Mouse (Mus musculus) kidney, embryonic 15.5 days (tissue): ENCODE data around the gene Zmynd8. TPM values are rescaled to one million over a fixed set of nuclear protein-coding genes. Genes with fewer than 3 reads are reported as not detected.
A peak's percentile ranks its signal among the peaks of the same experiment; 100 is the strongest.

Experiments used
- ATAC-seq: fragments of 200-750 bp; cut with Nextera tagmentation; replicated peaks from 2 replicates; pipeline ENCODE4 v1.8.0; 2017; ENCODE audit warnings: moderate TSS enrichment; ENCODE audit not compliant: low FRiP score
- H3K27ac ChIP-seq: fragments of 300-500 bp; sonication (generic); 2 replicates; pipeline ENCODE4 v1.5.1; 2015; ENCODE audit warnings: mild to moderate bottlenecking, inconsistent platforms
- H3K27me3 ChIP-seq: fragments of 300-500 bp; sonication (generic); 2 replicates; pipeline ENCODE4 v1.6.1; 2015; ENCODE audit warnings: inconsistent platforms
- H3K36me3 ChIP-seq: fragments of 300-500 bp; sonication (generic); 2 replicates; pipeline ENCODE4 v1.6.1; 2015; ENCODE audit warnings: inconsistent platforms
- H3K4me1 ChIP-seq: fragments of 300-500 bp; sonication (generic); 2 replicates; pipeline ENCODE4 v1.6.1; 2015; ENCODE audit warnings: inconsistent platforms
- H3K4me2 ChIP-seq: fragments of 300-500 bp; sonication (generic); 2 replicates; pipeline ENCODE4 v1.6.1; 2015; ENCODE audit warnings: moderate library complexity, mild to moderate bottlenecking, inconsistent platforms
- H3K4me3 ChIP-seq: fragments of 300-500 bp; sonication (generic); replicated peaks from 2 replicates; pipeline ENCODE4 v1.5.1; 2015; ENCODE audit warnings: mild to moderate bottlenecking, inconsistent platforms
- H3K9ac ChIP-seq: fragments of 300-500 bp; sonication (generic); 2 replicates; pipeline ENCODE4 v1.6.1; 2015; ENCODE audit warnings: mild to moderate bottlenecking, inconsistent platforms
- H3K9me3 ChIP-seq: fragments of 300-500 bp; sonication (generic); replicated peaks from 2 replicates; pipeline ENCODE4 v1.6.1; 2016; ENCODE audit warnings: inconsistent platforms
- WGBS: fragments of 180-500 bp; shearing (Covaris S2); methylation state at CpG from one replicate; pipeline ENCODE4 v1.1.7; 2015; ENCODE audit warnings: mixed read lengths; 5-methylcytosine and 5-hydroxymethylcytosine counted together
- polyA plus RNA-seq: library from polyadenylated mRNA; unstranded; fragments of >200 nt; fragmentation: Nextera tagmentation; extraction: Ambion mirVana; gene quantifications from 2 replicates; pipeline ENCODE4 v1.2.1, GENCODE M21; 2015

The Zmynd8 gene
- polyA plus RNA-seq, 1 experiment from 2014 or later: 67.1 TPM

- no peak overlapping the region for H3K9ac ChIP-seq
- H3K4me2 ChIP-seq: no peak overlapping the region
- ATAC-seq: no peak
- no peaks in the 10 kb centered on the region for H3K9me3 ChIP-seq
- peaks cover 41% of the 10 kb centered on the region for H3K36me3 ChIP-seq
- H3K27ac ChIP-seq: peak overlapping the region; percentile 45
- H3K4me1 ChIP-seq: peaks cover 69% of the 10 kb centered on the region
- no peaks in the 10 kb centered on the region for H3K27me3 ChIP-seq
- no peak overlapping the region for H3K4me3 ChIP-seq
- WGBS: 82% methylated on average over 9 of the region's 9 CpGs
Observed at GRCm38 (mm10) chr2:165852896-165853633, 45.8 kb downstream of the Zmynd8 start.

- Histone ChIP-seq H3K4me3 (no peak overlapping the region), H3K36me3 (peaks cover 47% of the 10 kb centered on the region), H3K9ac (no peak overlapping the region), H3K4me1 (peaks cover 63% of the 10 kb centered on the region), H3K27me3 (no peaks in the 10 kb centered on the region), H3K9me3 (no peaks in the 10 kb centered on the region), H3K4me2 (no peak overlapping the region), H3K27ac (0 out of 2 replicates have a peak overlapping the region, but pooled peaks have one; percentile 45)
- ATAC-seq: no peak
- WGBS: 81% methylated on average over 11 of the region's 11 CpGs
Observed at GRCm38 (mm10) chr2:165852453-165852852, 46.4 kb downstream of the Zmynd8 start.

GRCm38 (mm10) chr2:165851811-165852415 is 46.9 kb downstream of the Zmynd8 start:
- no peak overlapping the region for H3K27ac ChIP-seq
- H3K36me3 ChIP-seq: peaks cover 52% of the 10 kb centered on the region
- H3K9me3 ChIP-seq: no peaks in the 10 kb centered on the region
- no peak overlapping the region for H3K4me2 ChIP-seq
- ATAC-seq: no peak
- no peak overlapping the region for H3K4me3 ChIP-seq
- no peak overlapping the region for H3K9ac ChIP-seq
- no peaks in the 10 kb centered on the region for H3K27me3 ChIP-seq
- WGBS: 91% methylated on average over 13 of the region's 13 CpGs
- peaks cover 57% of the 10 kb centered on the region for H3K4me1 ChIP-seq

GRCm38 (mm10) chr2:165850826-165851225 is 48.0 kb downstream of the Zmynd8 start:
- no peak for ATAC-seq
- H3K4me2 ChIP-seq: no peak overlapping the region
- H3K4me1 ChIP-seq: peaks cover 46% of the 10 kb centered on the region
- WGBS: 79% methylated on average over 6 of the region's 6 CpGs
- no peaks in the 10 kb centered on the region for H3K27me3 ChIP-seq
- no peaks in the 10 kb centered on the region for H3K9me3 ChIP-seq
- H3K27ac ChIP-seq: no peak overlapping the region
- H3K36me3 ChIP-seq: peaks cover 63% of the 10 kb centered on the region
- H3K9ac ChIP-seq: no peak overlapping the region
- H3K4me3 ChIP-seq: no peak overlapping the region

- no peaks in the 10 kb centered on the region for H3K9me3 ChIP-seq
- H3K27me3 ChIP-seq: no peaks in the 10 kb centered on the region
- 55% methylated on average over 5 of the region's 5 CpGs for WGBS
- no peak overlapping the region for H3K27ac ChIP-seq
- no peak overlapping the region for H3K4me3 ChIP-seq
- ATAC-seq: peak; percentile 61; the same call in 1 of the 2 replicates
- peaks cover 29% of the 10 kb centered on the region for H3K4me1 ChIP-seq
- H3K4me2 ChIP-seq: no peak overlapping the region
- no peak overlapping the region for H3K9ac ChIP-seq
- peaks cover 80% of the 10 kb centered on the region for H3K36me3 ChIP-seq
Observed at GRCm38 (mm10) chr2:165849129-165849528, 49.7 kb downstream of the Zmynd8 start.

- WGBS: 85% methylated on average over 8 of the region's 8 CpGs
- no peak for ATAC-seq
- Histone ChIP-seq H3K9ac (no peak overlapping the region), H3K4me3 (no peak overlapping the region), H3K9me3 (no peaks in the 10 kb centered on the region), H3K36me3 (peaks cover 99% of the 10 kb centered on the region), H3K4me1 (peaks cover 14% of the 10 kb centered on the region; the same call in 1 of the 2 replicates), H3K27me3 (no peaks in the 10 kb centered on the region), H3K4me2 (no peak overlapping the region), H3K27ac (no peak overlapping the region)
Observed at GRCm38 (mm10) chr2:165846787-165847186, 52.0 kb downstream of the Zmynd8 start.

GRCm38 (mm10) chr2:165845490-165845889 is 53.3 kb downstream of the Zmynd8 start:
- WGBS: 90% methylated on average over 22 of the region's 22 CpGs
- Histone ChIP-seq H3K27me3 (no peaks in the 10 kb centered on the region), H3K9me3 (no peaks in the 10 kb centered on the region), H3K27ac (no peak overlapping the region), H3K4me3 (no peak overlapping the region), H3K9ac (no peak overlapping the region), H3K4me2 (no peak overlapping the region), H3K36me3 (peaks cover 99% of the 10 kb centered on the region), H3K4me1 (peaks cover 20% of the 10 kb centered on the region; the same call in 1 of the 2 replicates)
- ATAC-seq: no peak

- no peak overlapping the region for H3K9ac ChIP-seq
- peaks cover 98% of the 10 kb centered on the region for H3K36me3 ChIP-seq
- H3K27me3 ChIP-seq: no peaks in the 10 kb centered on the region
- no peak for ATAC-seq
- no peak overlapping the region for H3K4me2 ChIP-seq
- peaks cover 21% of the 10 kb centered on the region for H3K4me1 ChIP-seq
- 94% methylated on average over 6 of the region's 6 CpGs for WGBS
- H3K9me3 ChIP-seq: no peaks in the 10 kb centered on the region
- H3K27ac ChIP-seq: no peak overlapping the region
- H3K4me3 ChIP-seq: no peak overlapping the region
Observed at GRCm38 (mm10) chr2:165843350-165843749, 55.5 kb downstream of the Zmynd8 start.

GRCm38 (mm10) chr2:165842241-165842640 is 56.6 kb downstream of the Zmynd8 start:
- Histone ChIP-seq H3K27ac (no peak overlapping the region), H3K4me2 (no peak overlapping the region), H3K4me3 (no peak overlapping the region), H3K9ac (no peak overlapping the region), H3K9me3 (no peaks in the 10 kb centered on the region), H3K4me1 (peaks cover 21% of the 10 kb centered on the region), H3K27me3 (no peaks in the 10 kb centered on the region), H3K36me3 (peaks cover 99% of the 10 kb centered on the region)
- 95% methylated on average over 10 of the region's 10 CpGs for WGBS
- no peak for ATAC-seq

- H3K9me3 ChIP-seq: no peaks in the 10 kb centered on the region
- ATAC-seq: no peak
- H3K4me1 ChIP-seq: peaks cover 21% of the 10 kb centered on the region
- H3K27ac ChIP-seq: no peak overlapping the region
- H3K36me3 ChIP-seq: peaks cover 99% of the 10 kb centered on the region
- H3K4me3 ChIP-seq: no peak overlapping the region
- H3K4me2 ChIP-seq: no peak overlapping the region
- no peaks in the 10 kb centered on the region for H3K27me3 ChIP-seq
- no peak overlapping the region for H3K9ac ChIP-seq
- 84% methylated on average over 6 of the region's 6 CpGs for WGBS
Observed at GRCm38 (mm10) chr2:165841805-165842204, 57.0 kb downstream of the Zmynd8 start.

GRCm38 (mm10) chr2:165840852-165841251 is 58.0 kb downstream of the Zmynd8 start:
- H3K4me2 ChIP-seq: no peak overlapping the region
- 0 out of 2 replicates have a peak overlapping the region, but pooled peaks have one; percentile 7 for H3K27ac ChIP-seq
- H3K27me3 ChIP-seq: no peaks in the 10 kb centered on the region
- no peak overlapping the region for H3K4me3 ChIP-seq
- no peak for ATAC-seq
- H3K36me3 ChIP-seq: peaks cover 98% of the 10 kb centered on the region
- no peaks in the 10 kb centered on the region for H3K9me3 ChIP-seq
- peaks cover 21% of the 10 kb centered on the region for H3K4me1 ChIP-seq
- 91% methylated on average over 7 of the region's 7 CpGs for WGBS
- H3K9ac ChIP-seq: no peak overlapping the region

- Histone ChIP-seq H3K4me3 (no peak overlapping the region), H3K4me2 (no peak overlapping the region), H3K36me3 (peaks cover 98% of the 10 kb centered on the region), H3K9ac (no peak overlapping the region), H3K27me3 (no peaks in the 10 kb centered on the region), H3K27ac (0 out of 2 replicates have a peak overlapping the region, but pooled peaks have one; percentile 27), H3K9me3 (no peaks in the 10 kb centered on the region), H3K4me1 (peaks cover 21% of the 10 kb centered on the region)
- 58% methylated on average over 2 of the region's 2 CpGs for WGBS
- ATAC-seq: no peak
Observed at GRCm38 (mm10) chr2:165839317-165839652, 59.5 kb downstream of the Zmynd8 start.
